Mouse (Mus musculus): ENCODE data around the gene Tmem94. TPM values are rescaled to one million over a fixed set of nuclear protein-coding genes. Genes with fewer than 3 reads are reported as not detected.

Tmem94 gene
- polyA plus RNA-seq (2012; rRNA removed): 84.7 and 91.9 TPM in 2 replicates

DNA sequence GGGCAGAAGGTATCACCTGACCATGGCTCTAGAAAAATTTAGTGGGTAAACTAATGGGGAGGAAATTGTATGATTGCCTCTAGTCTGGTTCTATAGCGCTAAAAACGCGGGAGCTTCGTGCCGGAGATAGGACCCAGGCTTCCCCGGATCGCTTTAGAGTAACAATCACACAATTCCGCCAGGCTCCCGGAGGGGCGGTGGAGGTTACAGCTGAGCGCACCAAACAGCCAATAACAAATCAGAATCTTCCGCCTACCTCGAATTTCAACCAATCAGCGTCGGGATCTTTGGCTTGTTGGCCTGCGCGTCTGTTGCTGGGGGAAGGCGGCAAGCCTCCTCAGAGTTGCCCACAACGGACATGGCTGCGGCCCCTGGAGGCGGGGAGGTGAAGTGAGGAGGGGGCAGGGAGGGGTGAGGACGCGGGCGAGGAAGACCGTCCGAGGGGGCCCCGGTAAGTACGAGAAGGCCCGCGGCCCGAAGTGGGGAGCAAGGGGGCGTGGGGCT, at the start of gene Tmem94:
Gene Tmem94, plus strand, starts transcription at position 331 of the 504 bp plus-strand sequence.
- Histone ChIP-seq H3K27ac (ENCODE audit: control insufficient read depth, insufficient read depth, low read length) (no peak within 1 kb of the TSS), H3K27me3 (ENCODE audit: control insufficient read depth, insufficient read depth, low read length) (no peaks in the 10 kb centered on the region), H3K36me3 (ENCODE audit: control insufficient read depth, insufficient read depth, low read length) (no peaks in the 10 kb centered on the region), H3K4me1 (replicated peaks; ENCODE audit: control insufficient read depth, insufficient read depth, low read length) (peaks cover 7% of the 10 kb centered on the region), H3K4me3 (ENCODE audit: control insufficient read depth, insufficient read depth, low read length) (peak within 1 kb of the TSS; percentile 62)
- TF ChIP-seq POLR2A (IDR thresholded peaks at IDR 0.05; ENCODE audit: control insufficient read depth, extremely low read depth, insufficient read depth, low read length, poor library complexity): peak; percentile 66
- peak; percentile 48; the same call in 1 of the 2 replicates for TF ChIP-seq CTCF (IDR thresholded peaks at IDR 0.05; ENCODE audit: borderline replicate concordance, control insufficient read depth, extremely low read depth, insufficient read depth, low read length, poor library complexity)
- DNase-seq: peak; percentile 96
- under 1% methylated on average over 32 of the region's 32 CpGs for WGBS

DNA sequence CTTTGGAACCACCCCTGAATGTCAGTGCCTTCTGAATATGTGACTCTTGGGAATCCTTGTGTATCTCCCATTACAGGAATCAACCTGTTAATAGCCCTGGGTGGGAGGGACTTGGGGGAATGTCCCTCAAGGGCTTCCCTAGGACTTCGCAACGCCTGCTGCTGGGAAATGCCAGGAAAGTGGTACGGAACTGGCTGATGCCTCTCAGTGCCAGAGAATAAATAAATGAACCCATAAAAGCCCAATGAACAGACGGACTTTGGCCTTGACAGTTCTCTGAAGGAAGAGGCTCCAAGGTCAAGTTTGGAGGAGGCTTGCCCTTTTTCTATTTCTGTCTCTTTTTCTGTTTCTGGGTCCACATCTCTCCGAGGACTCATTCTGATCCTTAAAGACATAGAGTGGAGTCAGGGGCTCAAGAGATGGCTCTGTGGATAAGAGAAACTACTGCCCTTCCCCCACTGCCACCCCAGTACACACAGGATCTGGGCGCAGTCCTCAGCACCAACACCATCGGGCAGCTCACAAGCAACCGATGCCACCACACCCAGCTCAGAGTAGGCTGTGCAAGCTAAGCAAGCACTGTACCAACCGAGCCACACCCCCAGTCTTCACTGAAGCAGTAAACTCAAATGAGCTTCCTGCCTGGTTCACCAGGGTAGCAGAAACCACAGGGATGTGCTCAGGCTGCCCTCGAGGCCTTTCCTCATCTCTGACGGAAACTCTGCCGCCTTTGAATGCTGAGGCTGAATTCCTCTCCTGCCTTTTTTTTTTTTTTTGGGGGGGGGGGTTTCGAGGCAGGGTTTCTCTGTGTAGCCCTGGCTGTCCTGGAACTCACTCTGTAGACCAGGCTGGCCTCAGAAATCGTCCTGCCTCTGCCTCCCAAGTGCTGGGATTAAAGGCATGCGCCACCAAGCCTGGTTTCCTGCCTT, 48.6 kb upstream of the Tmem94 start:
- H3K27ac ChIP-seq (ENCODE audit: control insufficient read depth, insufficient read depth, low read length): no peak overlapping the region
- H3K4me1 ChIP-seq (replicated peaks; ENCODE audit: control insufficient read depth, insufficient read depth, low read length): peaks cover 18% of the 10 kb centered on the region
- peak; percentile 31 for DNase-seq
- no peaks in the 10 kb centered on the region for H3K27me3 ChIP-seq (ENCODE audit: control insufficient read depth, insufficient read depth, low read length)
- no peak overlapping the region for H3K4me3 ChIP-seq (ENCODE audit: control insufficient read depth, insufficient read depth, low read length)
- 46% methylated on average over 15 of the region's 15 CpGs for WGBS
- TF ChIP-seq POLR2A (IDR thresholded peaks at IDR 0.05; ENCODE audit: control insufficient read depth, extremely low read depth, insufficient read depth, low read length, poor library complexity): no peak
- TF ChIP-seq CTCF (IDR thresholded peaks at IDR 0.05; ENCODE audit: borderline replicate concordance, control insufficient read depth, extremely low read depth, insufficient read depth, low read length, poor library complexity): no peak
- H3K36me3 ChIP-seq (ENCODE audit: control insufficient read depth, insufficient read depth, low read length): no peaks in the 10 kb centered on the region

DNA sequence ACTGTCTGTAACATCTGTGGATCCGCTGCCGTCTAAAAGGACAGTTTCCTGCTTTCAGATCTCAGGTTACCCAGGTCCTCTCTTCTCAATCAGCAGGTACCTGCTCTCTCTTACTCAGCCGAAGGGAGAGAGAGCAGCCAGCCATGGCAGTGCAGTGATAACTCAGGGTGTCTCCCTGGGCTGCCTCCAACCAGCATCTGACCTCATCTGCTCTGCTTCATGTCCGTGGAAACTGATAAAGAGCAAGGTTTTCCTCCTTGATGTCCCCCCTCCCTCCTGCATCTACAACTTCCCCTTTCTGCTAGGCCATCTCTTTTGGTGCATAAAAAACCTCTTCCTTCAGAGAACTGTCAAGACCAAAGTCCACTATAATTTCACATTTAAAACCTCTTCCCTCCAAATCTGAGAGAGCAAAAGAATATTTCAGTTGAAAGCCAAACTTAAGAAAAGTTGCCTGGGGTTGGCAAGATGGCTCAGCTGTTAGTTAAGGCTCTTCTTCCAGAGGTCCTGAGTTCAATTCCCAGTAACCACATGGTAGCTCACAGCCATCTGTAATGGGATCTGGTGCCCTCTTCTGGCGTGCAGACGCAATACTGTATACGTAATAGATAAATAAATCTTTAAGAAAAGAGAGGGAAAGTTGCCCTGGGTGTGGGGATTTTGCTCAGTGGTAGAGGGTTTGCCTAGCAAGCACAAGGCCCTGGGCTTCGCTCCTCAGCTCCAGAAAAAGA, 47.4 kb upstream of the Tmem94 start:
- peaks cover 11% of the 10 kb centered on the region for H3K4me1 ChIP-seq (replicated peaks; ENCODE audit: control insufficient read depth, insufficient read depth, low read length)
- TF ChIP-seq POLR2A (IDR thresholded peaks at IDR 0.05; ENCODE audit: control insufficient read depth, extremely low read depth, insufficient read depth, low read length, poor library complexity) (no peak), CTCF (IDR thresholded peaks at IDR 0.05; ENCODE audit: borderline replicate concordance, control insufficient read depth, extremely low read depth, insufficient read depth, low read length, poor library complexity) (no peak)
- H3K27ac ChIP-seq (ENCODE audit: control insufficient read depth, insufficient read depth, low read length): no peak overlapping the region
- DNase-seq: peak; percentile 51
- H3K36me3 ChIP-seq (ENCODE audit: control insufficient read depth, insufficient read depth, low read length): no peaks in the 10 kb centered on the region
- H3K27me3 ChIP-seq (ENCODE audit: control insufficient read depth, insufficient read depth, low read length): no peaks in the 10 kb centered on the region
- no peak overlapping the region for H3K4me3 ChIP-seq (ENCODE audit: control insufficient read depth, insufficient read depth, low read length)
- 31% methylated on average over 8 of the region's 8 CpGs for WGBS

DNA sequence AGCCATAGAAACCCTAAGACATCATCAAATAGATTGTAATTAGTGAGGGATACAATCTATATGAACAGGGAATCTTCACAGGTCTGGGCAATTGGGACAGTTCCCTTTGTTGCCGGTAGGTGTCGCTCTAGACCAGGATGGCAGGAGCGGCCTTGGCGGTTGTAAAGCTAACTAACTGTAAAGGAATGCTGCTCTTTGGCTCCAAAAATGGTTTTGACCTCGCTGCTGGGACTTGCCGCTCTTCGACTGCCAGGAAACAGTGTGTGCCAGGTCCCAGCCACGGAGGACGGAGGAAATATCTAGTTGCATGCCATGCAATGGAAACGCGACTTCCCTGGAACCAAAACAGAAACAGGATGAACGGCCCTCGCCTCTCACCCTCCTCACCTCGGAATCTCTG, 42.6 kb upstream of the Tmem94 start:
- H3K27ac ChIP-seq (ENCODE audit: control insufficient read depth, insufficient read depth, low read length): no peak overlapping the region
- TF ChIP-seq POLR2A (IDR thresholded peaks at IDR 0.05; ENCODE audit: control insufficient read depth, extremely low read depth, insufficient read depth, low read length, poor library complexity) (no peak), CTCF (IDR thresholded peaks at IDR 0.05; ENCODE audit: borderline replicate concordance, control insufficient read depth, extremely low read depth, insufficient read depth, low read length, poor library complexity) (peak; percentile 71; the same call in 1 of the 2 replicates)
- WGBS: 32% methylated on average over 14 of the region's 14 CpGs
- peak; percentile 84 for DNase-seq
- no peaks in the 10 kb centered on the region for H3K36me3 ChIP-seq (ENCODE audit: control insufficient read depth, insufficient read depth, low read length)
- no peaks in the 10 kb centered on the region; the same call in 1 of the 2 replicates for H3K4me1 ChIP-seq (replicated peaks; ENCODE audit: control insufficient read depth, insufficient read depth, low read length)
- H3K4me3 ChIP-seq (ENCODE audit: control insufficient read depth, insufficient read depth, low read length): no peak overlapping the region
- no peaks in the 10 kb centered on the region for H3K27me3 ChIP-seq (ENCODE audit: control insufficient read depth, insufficient read depth, low read length)

DNA sequence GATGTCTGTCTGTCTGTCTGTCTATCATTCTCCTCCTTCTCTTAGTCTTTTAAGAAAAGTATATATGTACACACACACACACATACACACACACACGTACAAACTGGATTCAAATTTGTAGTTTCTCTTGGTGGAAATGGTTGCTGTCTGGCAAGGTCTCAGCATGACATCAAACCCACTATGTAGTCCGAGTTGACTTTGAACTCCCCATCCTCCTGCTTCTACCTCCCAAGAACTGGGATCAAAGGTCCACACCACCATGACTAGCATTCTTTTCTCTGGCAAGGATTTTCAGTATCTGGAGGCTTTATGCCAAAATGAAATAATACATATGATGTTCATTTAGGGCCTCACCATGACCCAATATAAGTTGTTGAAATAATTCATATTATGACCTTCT, 42.0 kb upstream of the Tmem94 start:
- H3K4me3 ChIP-seq (ENCODE audit: control insufficient read depth, insufficient read depth, low read length): no peak overlapping the region
- TF ChIP-seq POLR2A (IDR thresholded peaks at IDR 0.05; ENCODE audit: control insufficient read depth, extremely low read depth, insufficient read depth, low read length, poor library complexity): no peak
- TF ChIP-seq CTCF (IDR thresholded peaks at IDR 0.05; ENCODE audit: borderline replicate concordance, control insufficient read depth, extremely low read depth, insufficient read depth, low read length, poor library complexity): no peak
- H3K27ac ChIP-seq (ENCODE audit: control insufficient read depth, insufficient read depth, low read length): no peak overlapping the region
- H3K27me3 ChIP-seq (ENCODE audit: control insufficient read depth, insufficient read depth, low read length): no peaks in the 10 kb centered on the region
- H3K4me1 ChIP-seq (replicated peaks; ENCODE audit: control insufficient read depth, insufficient read depth, low read length): no peaks in the 10 kb centered on the region
- DNase-seq: no peak
- H3K36me3 ChIP-seq (ENCODE audit: control insufficient read depth, insufficient read depth, low read length): no peaks in the 10 kb centered on the region
- WGBS: 95% methylated on average over 2 of the region's 2 CpGs

DNA sequence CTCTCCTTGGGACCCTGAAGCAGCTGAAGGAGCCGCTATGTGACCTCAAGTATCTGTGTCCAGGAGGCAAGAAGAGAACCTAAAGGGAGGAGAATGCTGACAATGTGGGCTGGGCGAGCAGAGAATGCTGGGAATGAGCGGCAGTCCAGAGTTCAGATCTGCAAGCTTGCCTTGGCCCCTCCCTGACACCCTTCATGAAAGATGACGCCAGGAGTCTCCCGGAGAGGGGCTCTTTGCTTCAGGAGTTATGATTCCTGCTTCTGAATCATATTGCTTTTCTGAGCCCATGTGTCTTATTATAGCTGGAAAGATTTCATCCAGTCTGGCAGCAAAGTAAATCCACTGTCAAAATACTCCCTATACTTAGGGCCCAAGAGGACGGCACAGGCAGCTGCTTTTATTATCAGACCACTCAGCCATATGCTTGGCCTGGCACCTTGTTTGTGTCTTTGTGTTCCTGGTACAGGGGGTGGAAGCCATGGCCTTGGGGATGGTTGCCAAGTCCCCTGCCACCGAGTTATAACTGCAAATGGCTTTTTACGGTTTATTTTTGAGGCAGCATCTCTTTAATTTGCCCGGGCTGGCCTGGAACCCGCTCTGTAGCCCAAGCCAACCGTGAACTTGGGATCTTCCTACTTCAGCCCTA, 31.1 kb upstream of the Tmem94 start:
- Histone ChIP-seq H3K27me3 (ENCODE audit: control insufficient read depth, insufficient read depth, low read length) (no peaks in the 10 kb centered on the region), H3K4me1 (replicated peaks; ENCODE audit: control insufficient read depth, insufficient read depth, low read length) (no peaks in the 10 kb centered on the region), H3K36me3 (ENCODE audit: control insufficient read depth, insufficient read depth, low read length) (no peaks in the 10 kb centered on the region), H3K4me3 (ENCODE audit: control insufficient read depth, insufficient read depth, low read length) (no peak overlapping the region), H3K27ac (ENCODE audit: control insufficient read depth, insufficient read depth, low read length) (no peak overlapping the region)
- DNase-seq: no peak
- WGBS: 90% methylated on average over 11 of the region's 11 CpGs
- TF ChIP-seq CTCF (IDR thresholded peaks at IDR 0.05; ENCODE audit: borderline replicate concordance, control insufficient read depth, extremely low read depth, insufficient read depth, low read length, poor library complexity): no peak
- TF ChIP-seq POLR2A (IDR thresholded peaks at IDR 0.05; ENCODE audit: control insufficient read depth, extremely low read depth, insufficient read depth, low read length, poor library complexity): no peak

All from thymus, adult 2 months (tissue).